Mouse (Mus musculus): ENCODE results near the gene Gm10644. TPM values are rescaled to one million over a fixed set of nuclear protein-coding genes. Genes with fewer than 3 reads are reported as not detected.

Gene Gm10644
- polyA plus RNA-seq, 1 experiment from 2014 or later, result 0.86 TPM

Small RNAs within 50 kb of the gene (microRNA-seq; reads per million reads assigned to microRNA genes)
- not detected for gene Gm44330
- gene Gm44450, result not detected

Other genes with a start within 250 kb of the Gm10644 start
- gene Ddx39, start 240.0 kb downstream of the Gm10644 start, polyA plus RNA-seq (2015; fragmentation: Nextera tagmentation; extraction: Ambion mirVana), result 186 and 187 TPM in 2 replicates
- 56.7 and 64.0 TPM in 2 replicates for gene Adgre5, start 213.9 kb downstream of the Gm10644 start, polyA plus RNA-seq (2015; fragmentation: Nextera tagmentation; extraction: Ambion mirVana)
- 18.6 and 19.7 TPM in 2 replicates for gene Adgrl1, start 55.1 kb downstream of the Gm10644 start, polyA plus RNA-seq (2015; fragmentation: Nextera tagmentation; extraction: Ambion mirVana)
- 82.2 and 83.5 TPM in 2 replicates for gene Asf1b, start 302 bp upstream of the Gm10644 start, polyA plus RNA-seq (2015; fragmentation: Nextera tagmentation; extraction: Ambion mirVana)
- 156 TPM in 2 replicates for gene Prkaca, start 17.8 kb upstream of the Gm10644 start, polyA plus RNA-seq (2015; fragmentation: Nextera tagmentation; extraction: Ambion mirVana)
- gene Samd1, start 42.5 kb upstream of the Gm10644 start, polyA plus RNA-seq (2015; fragmentation: Nextera tagmentation; extraction: Ambion mirVana), result 11.3 and 12.1 TPM in 2 replicates
- gene 1700067K01Rik, start 46.3 kb upstream of the Gm10644 start, polyA plus RNA-seq (2015; fragmentation: Nextera tagmentation; extraction: Ambion mirVana), result 0.93 and 0.98 TPM in 2 replicates
- 2.2 and 2.6 TPM in 2 replicates for gene 2210011C24Rik, start 57.0 kb upstream of the Gm10644 start, polyA plus RNA-seq (2015; fragmentation: Nextera tagmentation; extraction: Ambion mirVana)
- gene Palm3, start 66.3 kb upstream of the Gm10644 start, polyA plus RNA-seq (2015; fragmentation: Nextera tagmentation; extraction: Ambion mirVana), result 6.0 and 6.7 TPM in 2 replicates
- 1.4 and 2.2 TPM in 2 replicates for gene Il27ra, start 87.4 kb upstream of the Gm10644 start, polyA plus RNA-seq (2015; fragmentation: Nextera tagmentation; extraction: Ambion mirVana)
- not detected in 2 replicates for gene Rln3, start 89.8 kb upstream of the Gm10644 start, polyA plus RNA-seq (2015; fragmentation: Nextera tagmentation; extraction: Ambion mirVana)
- gene Gm10643, start 109.9 kb upstream of the Gm10644 start, polyA plus RNA-seq (2015; fragmentation: Nextera tagmentation; extraction: Ambion mirVana), result 1.3 TPM in 2 replicates
- 9.0 and 10.6 TPM in 2 replicates for gene Rfx1, start 111.6 kb upstream of the Gm10644 start, polyA plus RNA-seq (2015; fragmentation: Nextera tagmentation; extraction: Ambion mirVana)
- 9.3 and 9.5 TPM in 2 replicates for gene Dcaf15, start 149.6 kb upstream of the Gm10644 start, polyA plus RNA-seq (2015; fragmentation: Nextera tagmentation; extraction: Ambion mirVana)
- gene Podnl1, start 170.8 kb upstream of the Gm10644 start, polyA plus RNA-seq (2015; fragmentation: Nextera tagmentation; extraction: Ambion mirVana), result 0.16 and 0.36 TPM in 2 replicates
- 23.1 and 23.4 TPM in 2 replicates for gene Cc2d1a, start 192.7 kb upstream of the Gm10644 start, polyA plus RNA-seq (2015; fragmentation: Nextera tagmentation; extraction: Ambion mirVana)
- 1.7 TPM in 2 replicates for gene 4930432K21Rik, start 192.8 kb upstream of the Gm10644 start, polyA plus RNA-seq (2015; fragmentation: Nextera tagmentation; extraction: Ambion mirVana)
- 2.7 and 3.2 TPM in 2 replicates for gene Nanos3, start 230.0 kb upstream of the Gm10644 start, polyA plus RNA-seq (2015; fragmentation: Nextera tagmentation; extraction: Ambion mirVana)